Mouse (Mus musculus) ovary, adult 18-20 months (tissue): ENCODE results near the gene Tnfrsf23.
"Not testable (repeated sequence)": the region's sequence is repeated elsewhere in the genome, so short reads cannot be mapped to it uniquely, and the experiment has no call there.

ENCODE experiments used
- DNase-seq: peaks from one replicate; pipeline ENCODE4 v3.0.0; 2022; ENCODE audit warnings: low spot score, mixed read lengths

Tnfrsf23 gene

DNA sequence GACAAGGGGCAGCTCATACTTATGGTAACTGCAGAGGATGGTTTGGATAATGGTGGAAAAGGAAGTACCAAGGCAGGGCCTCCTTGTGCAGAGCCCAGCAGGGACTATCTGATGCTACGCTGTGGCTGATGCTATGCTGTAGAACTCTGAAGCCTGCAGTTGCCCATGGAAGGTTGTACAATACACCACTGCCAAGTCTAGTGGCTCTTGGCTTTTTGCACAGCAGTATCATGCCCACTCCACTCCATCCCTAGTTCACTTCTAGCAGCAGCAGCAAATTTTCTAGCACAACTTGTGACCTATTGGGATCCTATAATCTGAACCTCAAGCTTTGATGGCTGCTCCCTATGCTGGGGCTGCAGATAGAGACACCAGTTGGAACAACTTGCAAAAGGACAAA lies 4.1 kb downstream of the Tnfrsf23 start:
- no peak for DNase-seq

DNA sequence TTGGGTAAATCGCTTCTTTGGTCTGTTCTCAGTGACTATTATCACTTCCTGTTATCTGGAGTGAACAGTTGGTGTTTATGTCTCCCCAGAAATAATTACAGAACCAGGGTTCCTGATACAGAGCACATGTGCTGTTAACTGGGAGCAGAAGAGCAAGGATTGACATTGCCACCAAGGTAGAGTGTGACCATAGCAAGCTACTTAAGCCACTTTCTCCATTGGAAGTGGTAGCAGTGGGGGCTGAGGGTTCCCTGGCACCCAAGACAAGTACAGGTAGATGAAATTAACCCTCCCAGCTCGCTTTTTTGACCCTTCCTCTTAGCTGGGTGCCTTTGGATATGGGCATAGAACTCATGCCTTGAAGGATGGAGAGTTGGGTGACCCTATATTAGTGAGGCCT lies 4.8 kb downstream of the Tnfrsf23 start:
- DNase-seq = not testable (repeated sequence)

DNA sequence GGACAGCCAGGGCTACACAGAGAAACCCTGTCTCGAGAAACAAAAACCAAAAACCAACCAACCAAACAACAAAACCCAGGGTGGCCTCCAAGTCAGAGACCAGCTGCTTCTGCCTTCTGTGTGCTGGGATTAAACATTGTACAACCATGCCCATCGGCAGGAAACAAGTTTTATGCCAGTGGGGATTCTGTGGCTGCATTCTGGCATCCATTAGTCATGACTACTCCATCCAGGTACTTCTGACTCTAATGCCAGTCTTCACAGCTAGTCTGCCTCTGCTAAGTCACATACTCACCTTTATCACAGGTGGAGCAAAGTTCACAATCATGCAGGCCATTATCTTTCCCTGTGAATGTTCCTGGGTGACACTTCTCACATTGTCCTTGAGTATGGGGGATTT lies 6.0 kb downstream of the Tnfrsf23 start:
- not testable (repeated sequence) for DNase-seq

DNA sequence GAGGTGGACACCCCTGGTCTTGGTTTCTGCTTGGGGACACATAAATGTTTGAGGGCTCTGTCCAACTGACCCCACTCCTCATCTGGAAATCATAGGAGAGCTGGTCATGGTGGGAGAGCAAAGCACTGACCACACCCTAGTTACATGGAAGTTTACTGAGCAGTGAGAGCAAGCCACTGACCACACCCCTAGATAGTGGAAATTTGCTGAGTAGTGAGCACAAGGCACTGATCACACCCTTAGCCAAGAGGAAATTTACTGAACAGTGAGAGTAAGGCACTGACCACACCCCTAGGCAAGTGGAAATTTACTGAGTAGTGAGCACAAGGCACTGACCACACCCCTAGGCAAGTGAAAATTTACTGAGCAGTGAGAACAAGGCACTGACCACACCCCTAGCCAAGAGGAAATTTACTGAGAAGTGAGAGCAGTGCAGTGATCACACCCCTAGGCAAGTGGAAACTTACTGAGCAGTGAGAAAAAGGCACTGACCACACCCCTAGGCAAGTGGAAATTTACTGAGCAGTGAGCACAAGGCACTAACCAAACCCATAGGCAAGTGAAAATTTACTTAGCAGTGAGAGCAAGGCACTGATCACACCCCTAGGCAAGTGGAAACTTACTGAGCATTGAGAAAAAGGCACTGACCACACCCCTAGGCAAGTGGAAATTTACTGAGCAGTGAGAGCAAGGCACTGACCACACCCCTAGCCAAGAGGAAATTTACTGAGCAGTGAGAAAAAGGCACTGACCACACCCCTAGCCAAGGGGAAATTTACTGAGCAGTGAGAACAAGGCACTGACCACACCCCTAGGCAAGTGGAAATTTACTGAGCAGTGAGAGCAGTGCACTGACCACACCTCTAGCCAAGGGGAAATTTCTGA lies 19.0 kb downstream of the Tnfrsf23 start:
- DNase-seq = no peak

DNA sequence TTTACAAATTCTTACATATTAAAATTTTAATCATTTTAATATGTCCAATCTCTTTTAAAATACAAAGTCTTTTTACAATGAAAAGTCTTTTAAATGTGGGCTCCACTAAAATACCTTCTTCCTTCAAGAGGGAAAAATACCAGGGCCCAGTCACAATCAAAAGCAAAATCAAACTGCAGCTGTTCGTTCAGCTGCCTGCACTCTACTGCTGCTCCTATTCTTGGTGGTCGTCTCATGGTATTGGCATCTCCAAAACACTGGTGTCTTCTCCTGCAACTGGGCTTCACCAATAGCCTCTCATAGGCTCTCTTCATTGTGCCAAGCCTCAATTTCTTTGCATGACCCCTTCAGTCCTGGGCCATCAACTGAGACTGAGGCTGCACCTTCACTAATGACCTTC lies 22.2 kb downstream of the Tnfrsf23 start:
- no peak for DNase-seq

DNA sequence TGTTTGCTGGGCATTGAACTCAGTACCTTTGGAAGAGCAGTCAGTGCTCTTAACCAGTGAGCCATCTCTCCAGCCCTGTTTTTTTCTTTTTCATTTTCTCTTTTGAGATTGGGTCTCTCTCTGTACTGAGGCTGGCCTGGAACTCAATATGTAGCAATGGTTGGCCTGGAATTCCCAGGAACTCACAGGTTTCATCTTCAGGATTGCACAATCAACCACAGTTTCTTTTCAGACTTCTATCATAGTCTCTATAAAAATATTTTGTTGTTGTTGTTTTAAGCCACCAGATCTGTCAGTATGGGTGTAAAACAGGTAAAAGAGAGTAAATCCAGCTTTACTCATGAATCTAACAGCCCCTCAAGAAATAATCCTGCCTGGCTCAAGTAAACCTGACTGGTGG lies 24.9 kb downstream of the Tnfrsf23 start:
- DNase-seq = no peak

DNA sequence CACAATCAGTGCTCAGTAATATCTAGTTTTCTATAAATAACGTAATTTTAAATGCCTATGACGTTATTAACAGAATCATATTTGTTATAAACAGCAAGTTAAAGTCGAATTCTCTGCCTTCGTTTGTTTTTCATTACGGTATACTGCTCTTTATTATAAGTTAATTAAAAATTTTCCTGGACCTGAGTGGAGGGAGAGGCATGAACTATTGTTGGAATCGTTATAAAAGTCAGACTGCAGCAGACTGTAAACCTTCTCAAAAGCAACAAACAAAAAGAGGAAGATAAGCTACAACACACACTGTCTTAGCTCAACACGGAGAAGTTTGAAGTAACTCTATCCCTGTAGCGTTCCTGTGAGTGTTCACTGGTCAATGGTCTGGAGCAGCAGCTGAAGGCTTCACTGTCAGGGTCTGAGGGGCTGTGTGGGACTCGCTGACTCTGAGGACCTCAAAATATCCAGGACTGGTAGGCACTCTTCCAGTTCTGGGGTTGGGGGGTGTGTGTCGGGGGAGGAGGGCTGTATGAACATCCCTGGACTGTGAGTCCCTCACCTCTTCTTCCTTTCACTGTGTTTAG lies 35.8 kb downstream of the Tnfrsf23 start:
- not testable (repeated sequence) for DNase-seq

DNA sequence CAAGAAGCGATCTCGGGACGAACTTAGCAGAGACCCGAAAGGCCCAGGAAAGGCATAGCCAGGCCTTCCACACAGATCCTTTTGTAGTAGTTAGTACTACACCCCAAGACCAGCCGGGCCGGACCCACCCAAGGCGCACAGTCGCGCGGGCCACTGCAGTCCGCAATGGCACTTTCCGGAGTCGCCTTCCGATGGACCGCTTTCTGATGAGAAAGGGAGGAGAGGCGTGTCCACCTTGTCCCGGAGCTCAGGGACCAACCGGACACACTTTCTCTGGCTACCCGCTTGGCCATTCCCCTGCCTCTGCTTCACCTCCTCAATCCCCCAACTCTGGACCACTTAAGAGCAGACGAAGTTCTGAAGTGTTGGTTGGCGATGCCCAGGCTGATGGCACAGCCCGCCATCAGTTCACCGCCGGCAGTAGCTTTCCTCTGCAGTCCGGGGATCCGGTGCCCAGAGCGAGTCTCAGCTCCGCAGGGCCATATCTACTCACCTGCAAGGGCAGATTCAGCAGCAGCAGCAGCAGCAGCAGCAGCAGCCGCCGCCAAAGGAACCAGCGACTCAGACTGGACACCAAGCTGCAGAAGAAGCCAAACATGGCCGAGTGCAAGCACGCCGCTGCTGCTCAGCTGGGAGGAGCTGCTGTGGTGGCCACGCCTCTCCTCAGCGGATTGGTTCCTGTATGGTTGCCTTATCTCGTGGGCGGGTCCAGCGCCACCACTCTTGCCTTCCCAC lies 36.5 kb downstream of the Tnfrsf23 start, which contains the start of gene Tnfrsf22:
Gene Tnfrsf22, minus strand, starts transcription at position 628 of the 735 bp plus-strand sequence.
- peak; percentile 74 for DNase-seq

DNA sequence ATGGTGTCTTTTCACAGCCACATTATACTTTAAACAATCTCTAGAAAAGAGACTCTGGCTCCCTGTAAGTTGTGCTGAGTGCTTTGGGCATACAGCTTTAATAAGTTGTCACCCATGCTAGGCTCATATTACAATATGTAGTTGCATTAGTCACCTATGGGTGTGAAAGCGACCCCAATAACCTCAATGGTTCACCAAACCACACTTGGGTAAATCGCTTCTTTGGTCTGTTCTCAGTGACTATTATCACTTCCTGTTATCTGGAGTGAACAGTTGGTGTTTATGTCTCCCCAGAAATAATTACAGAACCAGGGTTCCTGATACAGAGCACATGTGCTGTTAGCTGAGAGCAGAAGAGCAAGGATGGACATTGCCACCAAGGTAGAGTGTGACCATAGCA lies 41.7 kb downstream of the Tnfrsf23 start:
- DNase-seq = not testable (repeated sequence)

DNA sequence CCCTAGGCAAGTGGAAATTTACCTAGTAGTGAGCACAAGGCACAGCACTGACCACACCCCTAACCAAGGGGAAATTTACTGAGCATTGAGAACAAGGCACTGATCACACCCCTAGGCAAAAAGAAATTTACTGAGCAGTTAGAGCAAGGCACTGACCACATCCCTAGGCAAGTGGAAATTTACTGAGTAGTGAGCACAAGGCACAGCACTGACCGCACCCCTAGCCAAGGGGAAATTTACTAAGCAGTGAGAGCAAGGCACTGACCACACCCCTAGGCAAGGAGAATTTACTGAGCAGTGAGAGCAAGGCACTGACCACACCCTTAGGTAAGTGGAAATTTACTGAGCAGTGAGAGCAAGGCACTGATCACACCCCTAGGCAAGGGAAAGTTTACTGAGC lies 49.0 kb downstream of the Tnfrsf23 start:
- no peak for DNase-seq

DNA sequence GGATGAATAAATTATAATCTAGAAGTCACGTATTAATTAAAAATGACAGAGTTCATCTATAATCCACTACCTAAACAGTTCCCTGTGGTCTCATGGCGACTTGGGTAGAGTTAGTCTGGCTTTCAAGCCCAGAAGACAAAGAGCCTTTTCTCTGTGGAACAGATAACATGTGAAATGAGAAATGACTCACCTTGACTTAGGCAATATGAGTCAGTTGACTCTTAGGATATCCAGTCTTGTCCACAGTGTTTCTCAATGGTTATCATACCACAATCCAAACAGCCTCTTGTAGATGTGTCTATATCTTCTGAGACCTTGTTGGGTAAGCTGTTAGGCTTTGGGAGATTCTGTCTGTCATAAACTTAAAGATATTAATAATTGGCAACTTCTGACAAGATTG lies 54.2 kb downstream of the Tnfrsf23 start:
- no peak for DNase-seq

DNA sequence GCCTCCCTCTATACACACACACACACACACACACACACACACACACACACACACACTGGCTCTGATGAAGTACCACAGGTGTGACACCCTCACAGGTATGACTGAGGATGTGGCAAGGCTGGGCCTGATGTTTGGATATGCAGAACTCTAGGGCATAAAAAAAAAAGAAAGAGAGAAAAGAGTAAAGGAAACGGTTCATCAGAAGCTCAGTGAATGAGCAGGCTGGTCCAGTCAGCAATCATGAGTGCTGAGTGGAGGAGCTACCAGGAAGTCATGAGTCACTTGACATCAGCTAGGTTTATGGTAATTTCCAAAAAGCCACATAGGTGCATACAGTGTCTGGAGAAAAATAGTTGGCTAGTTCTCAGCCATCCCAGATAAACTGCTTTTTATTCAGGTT lies 56.2 kb downstream of the Tnfrsf23 start:
- no peak for DNase-seq

DNA sequence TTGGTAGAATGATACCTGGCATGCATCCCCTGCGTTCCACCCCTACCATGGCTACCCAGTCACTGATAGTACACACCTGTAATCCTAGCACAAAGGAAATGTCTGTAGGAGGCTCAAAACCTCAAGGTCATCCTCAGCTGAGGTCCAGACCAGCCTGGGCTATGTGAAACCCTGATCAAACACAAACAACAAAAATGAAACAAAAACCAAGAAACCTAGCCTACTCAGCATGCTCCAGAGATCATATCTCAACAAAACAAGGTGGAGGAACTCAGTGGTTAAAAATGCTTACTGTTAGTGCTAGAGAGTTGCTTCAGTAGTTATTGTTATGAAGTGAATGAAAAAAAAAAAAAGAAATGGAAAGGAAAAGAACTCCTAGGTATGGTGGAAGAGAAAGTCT lies 57.1 kb downstream of the Tnfrsf23 start, which contains the start of gene Tnfrsf26:
Gene Tnfrsf26, minus strand, starts transcription at position 183 of the 400 bp plus-strand sequence.
- no peak for DNase-seq

DNA sequence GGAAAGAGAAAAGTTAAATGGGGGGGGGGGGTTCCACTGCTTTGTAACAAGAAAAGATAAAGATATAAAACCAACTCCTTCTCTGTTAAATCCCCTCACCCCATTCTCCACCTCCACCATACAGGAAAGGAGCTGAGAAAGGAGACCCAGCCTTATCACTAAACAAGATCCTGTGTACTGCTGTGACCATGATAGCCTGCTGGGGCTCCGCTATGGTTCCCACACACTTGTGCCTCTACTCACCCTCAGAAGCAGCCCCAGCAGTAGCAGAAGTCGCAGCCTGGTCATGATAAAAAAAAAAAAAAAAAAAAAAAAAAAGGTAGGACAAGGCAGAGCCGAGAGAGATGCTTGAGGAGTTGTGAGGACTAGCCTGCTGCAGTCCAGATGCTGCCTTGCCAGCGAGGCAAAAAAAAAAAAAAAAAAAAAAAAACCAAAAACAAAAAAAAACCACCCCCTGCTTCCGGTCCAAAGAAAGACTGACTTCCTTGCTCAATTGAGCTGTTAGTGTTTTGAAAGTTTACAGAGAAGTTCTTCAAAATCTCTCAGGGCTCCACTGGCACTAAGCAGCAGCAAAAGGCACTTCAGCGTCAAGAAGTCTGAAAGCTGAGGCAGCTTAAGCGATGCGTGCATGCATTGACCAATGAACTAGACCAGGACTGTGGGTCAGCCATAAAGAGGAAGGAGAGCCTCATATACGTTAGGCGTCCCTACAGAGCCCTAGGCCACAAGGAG lies 58.0 kb downstream of the Tnfrsf23 start:
- DNase-seq = no peak

DNA sequence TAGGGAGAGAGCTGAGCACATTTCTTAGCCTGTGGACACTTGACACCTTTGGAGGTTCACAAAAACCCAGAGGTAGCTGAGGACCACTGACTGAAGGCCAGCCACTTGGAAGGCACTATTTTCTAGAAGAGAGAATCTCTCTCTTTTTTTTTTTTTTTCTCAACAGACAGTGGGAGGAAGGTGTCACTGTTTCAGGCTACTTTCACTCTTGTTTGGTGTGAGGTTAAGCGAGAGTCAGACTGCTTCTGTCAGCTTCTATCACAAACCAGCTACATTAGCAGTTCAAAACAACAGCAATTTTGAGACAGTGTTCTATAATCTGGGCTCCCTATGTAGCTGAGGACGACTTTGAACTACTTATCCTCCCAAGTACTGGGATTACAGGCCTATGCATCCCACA lies 59.5 kb downstream of the Tnfrsf23 start:
- DNase-seq = no peak

DNA sequence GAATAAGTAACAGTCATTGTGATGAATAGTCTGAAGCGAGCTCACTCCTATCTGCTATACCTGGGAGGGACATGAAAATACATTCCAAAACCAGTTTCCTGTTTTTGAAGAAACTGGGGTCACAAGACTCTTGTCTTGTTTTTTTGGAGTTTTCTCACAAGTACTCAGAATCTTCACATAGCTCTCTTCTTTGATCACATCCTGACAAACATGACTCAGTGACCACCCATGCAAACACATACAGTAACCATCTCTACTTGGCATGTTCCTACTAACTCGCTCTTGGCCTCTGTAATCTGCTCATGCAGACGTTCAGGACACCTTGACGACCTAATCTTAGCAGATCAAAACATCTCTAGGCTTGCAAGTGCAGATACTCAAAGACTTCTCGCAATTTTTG lies 60.5 kb downstream of the Tnfrsf23 start:
- no peak for DNase-seq

DNA sequence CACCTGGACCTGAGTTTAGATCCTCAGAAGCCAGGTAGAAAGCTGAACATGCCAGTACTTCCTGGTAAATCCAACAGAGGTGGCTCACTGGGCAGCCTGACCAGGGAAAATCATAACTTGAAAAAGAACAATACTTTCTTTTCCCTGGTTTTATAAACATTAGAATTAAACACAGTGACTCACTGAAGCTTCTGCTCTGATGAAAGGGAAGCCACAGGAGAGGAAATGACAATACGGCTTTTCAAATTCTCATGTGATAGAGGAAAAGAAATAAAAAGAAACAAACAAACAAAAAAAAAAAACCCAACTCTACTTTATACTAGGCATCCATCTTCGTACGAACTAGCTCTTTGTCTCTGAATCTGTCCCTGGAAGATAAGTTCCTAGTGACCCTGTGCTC lies 61.1 kb downstream of the Tnfrsf23 start:
- DNase-seq = no peak

DNA sequence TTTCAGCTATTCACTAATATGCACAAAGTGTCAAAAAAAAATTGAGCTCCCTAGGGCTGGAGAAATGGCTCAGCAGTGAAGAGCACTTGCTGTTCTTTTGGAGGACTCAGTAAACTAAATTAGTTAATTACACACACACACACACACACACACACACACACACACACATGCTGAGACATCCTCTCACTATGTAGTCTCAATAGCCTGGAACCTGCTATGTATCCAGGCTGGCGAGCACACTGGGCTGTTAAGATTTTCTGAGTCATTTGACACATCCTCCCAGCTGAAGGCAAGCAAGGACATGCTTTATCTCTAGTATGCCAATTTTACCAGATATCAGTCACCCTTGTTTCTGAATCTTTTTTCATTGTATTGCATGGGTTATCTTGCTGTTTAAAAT lies 64.7 kb downstream of the Tnfrsf23 start:
- DNase-seq = no peak
